Mouse (Mus musculus) intestine, postnatal 0 days (tissue): ENCODE results near the gene Pnpla8. TPM values are rescaled to one million over a fixed set of nuclear protein-coding genes. Genes with fewer than 3 reads are reported as not detected.
"Not testable (repeated sequence)": the region's sequence is repeated elsewhere in the genome, so short reads cannot be mapped to it uniquely, and the experiment has no call there.

Source experiments
- ATAC-seq: fragments of 200-750 bp; cut with Nextera tagmentation; 2 replicates; pipeline ENCODE4 v1.8.0; 2017; ENCODE audit warnings: mild to moderate bottlenecking, moderate TSS enrichment, moderate library complexity
- H3K27ac ChIP-seq: fragments of 300-500 bp; sonication (generic); 2 replicates; pipeline ENCODE4 v1.5.1; 2014; ENCODE audit warnings: mild to moderate bottlenecking, low read depth, low read length, moderate library complexity
- H3K27me3 ChIP-seq: fragments of 300-500 bp; sonication (generic); replicated peaks from 2 replicates; pipeline ENCODE4 v1.6.1; 2014; ENCODE audit warnings: low read length, mixed read lengths; ENCODE audit not compliant: control insufficient read depth, insufficient read depth
- H3K36me3 ChIP-seq: fragments of 300-500 bp; sonication (generic); 2 replicates; pipeline ENCODE4 v1.6.1; 2014; ENCODE audit warnings: mild to moderate bottlenecking, moderate library complexity; ENCODE audit not compliant: control insufficient read depth, insufficient read depth
- H3K4me1 ChIP-seq: fragments of 300-500 bp; sonication (generic); replicated peaks from 2 replicates; pipeline ENCODE4 v1.6.1; 2014; ENCODE audit warnings: antibody characterized with exemption, low read length, mixed read lengths; ENCODE audit not compliant: control insufficient read depth, insufficient read depth
- H3K4me2 ChIP-seq: fragments of 300-500 bp; sonication (generic); replicated peaks from 2 replicates; pipeline ENCODE4 v1.6.1; 2014; ENCODE audit warnings: low read depth, mild to moderate bottlenecking, moderate library complexity
- H3K4me3 ChIP-seq: fragments of 300-500 bp; sonication (generic); 2 replicates; pipeline ENCODE4 v1.5.1; 2014; ENCODE audit warnings: low read depth, low read length
- H3K9ac ChIP-seq: fragments of 300-500 bp; sonication (generic); 2 replicates; pipeline ENCODE4 v1.6.1; 2014; ENCODE audit warnings: mild to moderate bottlenecking, low read depth, low read length
- H3K9me3 ChIP-seq: fragments of 300-500 bp; sonication (generic); 2 replicates; pipeline ENCODE4 v1.6.1; 2016; ENCODE audit warnings: mixed run types; ENCODE audit not compliant: control insufficient read depth
- CTCF ChIP-seq: sonication (generic); IDR thresholded peaks from 2 replicates; pipeline ENCODE4 v1.5.1; 2016; ENCODE audit warnings: low read depth, mild to moderate bottlenecking, control low read depth, antibody characterized with exemption, moderate library complexity
- WGBS: fragments of 180-500 bp; shearing (Covaris S2); extraction: QIAGEN DNeasy Blood & Tissue Kit; methylation state at CpG from one replicate; pipeline ENCODE4 v1.1.7; 2014; 5-methylcytosine and 5-hydroxymethylcytosine counted together
- polyA plus RNA-seq: library from polyadenylated mRNA; unstranded; fragments of >200 nt; fragmentation: Nextera tagmentation; extraction: Ambion mirVana; gene quantifications from 2 replicates; pipeline ENCODE4 v1.2.1, GENCODE M21; 2015

The Pnpla8 gene
- polyA plus RNA-seq, result 55.2 and 61.6 TPM in 2 replicates

GRCm38 (mm10) chr12:44221070-44221469 is at the start of gene Pnpla8:
TSS of gene Pnpla8 (plus strand) at chr12:44221370.
- Histone ChIP-seq H3K4me2 (peak within 1 kb of the TSS; percentile 91), H3K9ac (peak within 1 kb of the TSS; percentile 59), H3K4me3 (peak within 1 kb of the TSS; percentile 62)
- not testable (repeated sequence) for H3K27me3 ChIP-seq, H3K36me3 ChIP-seq, H3K27ac ChIP-seq, H3K9me3 ChIP-seq, ATAC-seq, H3K4me1 ChIP-seq
- WGBS, result 93% methylated on average over 2 of the region's 2 CpGs

- TF ChIP-seq CTCF, result no peak
- 22% methylated on average over 10 of the region's 10 CpGs for WGBS
- no peak overlapping the region for H3K9ac ChIP-seq
- no peak overlapping the region for H3K27ac ChIP-seq
- H3K4me3 ChIP-seq, result no peak overlapping the region
- H3K4me1 ChIP-seq, result no peaks in the 10 kb centered on the region
- peak overlapping the region; percentile 24; the same call in 1 of the 2 replicates for H3K4me2 ChIP-seq
- ATAC-seq, result no peak
- no peaks in the 10 kb centered on the region for H3K27me3 ChIP-seq
- H3K36me3 ChIP-seq, result no peaks in the 10 kb centered on the region
- no peaks in the 10 kb centered on the region for H3K9me3 ChIP-seq
Measured at GRCm38 (mm10) chr12:44176331-44177037, 44.7 kb upstream of the Pnpla8 start.

GRCm38 (mm10) chr12:44177038-44177355 is 44.2 kb upstream of the Pnpla8 start:
- Histone ChIP-seq H3K36me3 (no peaks in the 10 kb centered on the region), H3K9ac (no peak overlapping the region), H3K27me3 (no peaks in the 10 kb centered on the region), H3K9me3 (no peaks in the 10 kb centered on the region), H3K4me3 (no peak overlapping the region), H3K4me1 (no peaks in the 10 kb centered on the region), H3K4me2 (no peak overlapping the region), H3K27ac (no peak overlapping the region)
- WGBS, result 64% methylated on average over 2 of the region's 2 CpGs
- no peak for ATAC-seq
- no peak for TF ChIP-seq CTCF

GRCm38 (mm10) chr12:44181081-44181982 is 39.8 kb upstream of the Pnpla8 start:
- H3K27me3 ChIP-seq, result no peaks in the 10 kb centered on the region
- no peaks in the 10 kb centered on the region for H3K4me1 ChIP-seq
- TF ChIP-seq CTCF, result peak; percentile 75
- no peaks in the 10 kb centered on the region for H3K36me3 ChIP-seq
- no peak overlapping the region for H3K9ac ChIP-seq
- 48% methylated on average over 9 of the region's 9 CpGs for WGBS
- ATAC-seq, result no peak
- H3K9me3 ChIP-seq, result no peaks in the 10 kb centered on the region
- no peak overlapping the region for H3K4me3 ChIP-seq
- H3K27ac ChIP-seq, result no peak overlapping the region
- no peak overlapping the region for H3K4me2 ChIP-seq

- Histone ChIP-seq H3K9ac (no peak overlapping the region), H3K4me2 (no peak overlapping the region), H3K36me3 (no peaks in the 10 kb centered on the region), H3K9me3 (no peaks in the 10 kb centered on the region), H3K27ac (no peak overlapping the region), H3K4me1 (no peaks in the 10 kb centered on the region), H3K4me3 (no peak overlapping the region), H3K27me3 (no peaks in the 10 kb centered on the region)
- ATAC-seq, result peak; percentile 41; the same call in 1 of the 2 replicates
- no peak for TF ChIP-seq CTCF
- WGBS, result 37% methylated on average over 4 of the region's 4 CpGs
Measured at GRCm38 (mm10) chr12:44197873-44198525, 23.2 kb upstream of the Pnpla8 start.

- Histone ChIP-seq H3K9me3 (no peaks in the 10 kb centered on the region), H3K4me1 (no peaks in the 10 kb centered on the region), H3K4me3 (peak overlapping the region; percentile 99), H3K9ac (peak overlapping the region; percentile 96), H3K36me3 (peaks cover 10% of the 10 kb centered on the region; the same call in 1 of the 2 replicates), H3K4me2 (peak overlapping the region; percentile 83), H3K27ac (peak overlapping the region; percentile 96), H3K27me3 (no peaks in the 10 kb centered on the region)
- peak; percentile 29 for ATAC-seq
- 0% methylated on average over 37 of the region's 37 CpGs for WGBS
- TF ChIP-seq CTCF, result peak; percentile 28; the same call in 1 of the 2 replicates
Measured at GRCm38 (mm10) chr12:44209141-44209823, 11.9 kb upstream of the Pnpla8 start.
